Mouse (Mus musculus) stomach, postnatal 0 days (tissue): Measurements from ENCODE around the gene Nabp2. TPM values are rescaled to one million over a fixed set of nuclear protein-coding genes. Genes with fewer than 3 reads are reported as not detected.

Experiments used
- ATAC-seq: fragments of 200-750 bp; cut with Nextera tagmentation; 2 replicates; pipeline ENCODE4 v1.8.0; 2017; ENCODE audit not compliant: low FRiP score, low TSS enrichment
- DNase-seq: peaks from one replicate; pipeline ENCODE4 v3.0.0-alpha.2; 2016; ENCODE audit warnings: low spot score
- H3K27ac ChIP-seq: fragments of 300-500 bp; sonication (generic); replicated peaks from 2 replicates; pipeline ENCODE4 v1.5.1; 2014; ENCODE audit warnings: mild to moderate bottlenecking, control low read depth
- H3K27me3 ChIP-seq: fragments of 300-500 bp; sonication (generic); 2 replicates; pipeline ENCODE4 v1.6.1; 2014; ENCODE audit warnings: low read length; ENCODE audit not compliant: control insufficient read depth, insufficient read depth
- H3K36me3 ChIP-seq: fragments of 300-500 bp; sonication (generic); 2 replicates; pipeline ENCODE4 v1.6.1; 2014; ENCODE audit warnings: low read length, mixed read lengths; ENCODE audit not compliant: control insufficient read depth, insufficient read depth
- H3K4me1 ChIP-seq: fragments of 300-500 bp; sonication (generic); replicated peaks from 2 replicates; pipeline ENCODE4 v1.6.1; 2014; ENCODE audit warnings: antibody characterized with exemption; ENCODE audit not compliant: control insufficient read depth, insufficient read depth
- H3K4me2 ChIP-seq: fragments of 300-500 bp; sonication (generic); replicated peaks from 2 replicates; pipeline ENCODE4 v1.6.1; 2014; ENCODE audit warnings: low read depth, mild to moderate bottlenecking, control low read depth, moderate library complexity
- H3K4me3 ChIP-seq: fragments of 300-500 bp; sonication (generic); 2 replicates; pipeline ENCODE4 v1.5.1; 2014; ENCODE audit warnings: low read depth, low read length, control low read depth
- H3K9ac ChIP-seq: fragments of 300-500 bp; sonication (generic); 2 replicates; pipeline ENCODE4 v1.6.1; 2014; ENCODE audit warnings: mild to moderate bottlenecking, low read length, control low read depth, mixed read lengths
- H3K9me3 ChIP-seq: fragments of 300-500 bp; sonication (generic); 2 replicates; pipeline ENCODE4 v1.6.1; 2016; ENCODE audit warnings: low read length; ENCODE audit not compliant: control insufficient read depth
- CTCF ChIP-seq: IDR thresholded peaks from 2 replicates; pipeline ENCODE4 v1.5.1; 2016; ENCODE audit warnings: antibody characterized with exemption, low read depth, mild to moderate bottlenecking, moderate library complexity
- EP300 ChIP-seq: optimal IDR thresholded peaks from 2 replicates; pipeline ENCODE3; 2016; ENCODE audit warnings: antibody characterized with exemption
- WGBS: fragments of 180-500 bp; shearing (Covaris S2); extraction: QIAGEN DNeasy Blood & Tissue Kit; methylation state at CpG from one replicate; pipeline ENCODE4 v1.1.7; 2014; 5-methylcytosine and 5-hydroxymethylcytosine counted together
- microRNA-seq: library from miRNA; unstranded; fragments of <30 nt; microRNA quantifications from one replicate; pipeline ENCODE4, GENCODE M21; 2016
- polyA plus RNA-seq: library from polyadenylated mRNA; unstranded; fragments of >200 nt; fragmentation: Nextera tagmentation; extraction: Ambion mirVana; gene quantifications from 2 replicates; pipeline ENCODE4 v1.2.1, GENCODE M21; 2015

The Nabp2 gene
- polyA plus RNA-seq, 1 experiment from 2014 or later, result 54.4 TPM

DNA sequence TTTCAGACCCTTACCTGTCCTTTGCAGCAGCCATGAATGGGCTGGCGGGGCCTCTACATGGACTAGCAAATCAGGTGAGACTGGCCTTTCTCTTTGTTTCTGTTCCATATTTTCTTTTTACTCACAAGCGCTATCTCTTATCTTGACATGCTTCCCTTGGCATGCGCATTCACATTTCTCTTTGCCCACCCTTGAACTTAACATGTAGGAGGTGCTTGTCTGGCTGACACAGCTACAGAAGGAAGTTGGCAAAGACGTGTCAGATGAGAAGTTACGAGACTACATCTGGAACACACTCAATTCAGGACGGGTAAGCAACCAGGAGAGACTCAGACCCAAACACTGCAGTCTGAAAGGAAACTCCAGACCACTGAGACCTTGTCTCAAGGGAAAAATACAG, 52.1 kb downstream of the Nabp2 start:
- 78% methylated on average over 6 of the region's 6 CpGs for WGBS
- DNase-seq (no peak), ATAC-seq (no peak)
- Histone ChIP-seq H3K4me3 (no peak overlapping the region), H3K36me3 (peaks cover 26% of the 10 kb centered on the region), H3K27ac (no peak overlapping the region), H3K9me3 (no peaks in the 10 kb centered on the region), H3K27me3 (no peaks in the 10 kb centered on the region), H3K9ac (no peak overlapping the region), H3K4me1 (no peaks in the 10 kb centered on the region), H3K4me2 (no peak overlapping the region)
- TF ChIP-seq CTCF, result no peak
- TF ChIP-seq EP300, result no peak

- no peaks in the 10 kb centered on the region for H3K4me1 ChIP-seq
- H3K4me3 ChIP-seq, result no peak overlapping the region
- peaks cover 31% of the 10 kb centered on the region for H3K36me3 ChIP-seq
- H3K27ac ChIP-seq, result no peak overlapping the region
- DNase-seq, result peak; percentile 43
- H3K9me3 ChIP-seq, result no peaks in the 10 kb centered on the region
- WGBS, result 45% methylated on average over 2 of the region's 2 CpGs
- TF ChIP-seq EP300 (no peak), CTCF (peak; percentile 80)
- no peak overlapping the region for H3K9ac ChIP-seq
- peak; percentile 28; the same call in 1 of the 2 replicates for ATAC-seq
- no peak overlapping the region for H3K4me2 ChIP-seq
- no peaks in the 10 kb centered on the region for H3K27me3 ChIP-seq
Observed at GRCm38 (mm10) chr10:128358796-128359195, 52.5 kb downstream of the Nabp2 start.

Small RNAs within 50 kb of the gene (microRNA-seq; reads per million reads assigned to microRNA genes)
- gene Gm25361 (not detected), gene Gm26308 (not detected), gene Mir6914 (not detected), gene Mir6915 (not detected), gene Mir8105 (not detected)

Other genes with a start within 250 kb of the Nabp2 start
- 15.5 and 17.0 TPM in 2 replicates for gene Rbms2, start 231.2 kb downstream of the Nabp2 start, polyA plus RNA-seq
- gene Gls2, start 217.0 kb downstream of the Nabp2 start, polyA plus RNA-seq, result 0.53 and 0.64 TPM in 2 replicates
- gene Spryd4, start 199.7 kb downstream of the Nabp2 start, polyA plus RNA-seq, result 25.6 and 26.1 TPM in 2 replicates
- gene Mip, start 185.7 kb downstream of the Nabp2 start, polyA plus RNA-seq, result not detected in 2 replicates
- gene Timeless, start 179.4 kb downstream of the Nabp2 start, polyA plus RNA-seq, result 8.9 and 10.5 TPM in 2 replicates
- 0.13 TPM in 1 of 2 replicates, not detected in the other for gene Apon, start 157.4 kb downstream of the Nabp2 start, polyA plus RNA-seq
- 1.1 and 2.5 TPM in 2 replicates for gene Apof, start 142.8 kb downstream of the Nabp2 start, polyA plus RNA-seq
- gene Stat2, start 140.9 kb downstream of the Nabp2 start, polyA plus RNA-seq, result 7.8 and 8.6 TPM in 2 replicates
- 0.33 and 0.35 TPM in 2 replicates for gene Il23a, start 112.7 kb downstream of the Nabp2 start, polyA plus RNA-seq
- 12.6 and 14.1 TPM in 2 replicates for gene Pan2, start 108.2 kb downstream of the Nabp2 start, polyA plus RNA-seq
- 214 and 218 TPM in 2 replicates for gene Cnpy2, start 89.0 kb downstream of the Nabp2 start, polyA plus RNA-seq
- 152 and 158 TPM in 2 replicates for gene Cs, start 73.8 kb downstream of the Nabp2 start, polyA plus RNA-seq
- 12.9 and 13.8 TPM in 2 replicates for gene Coq10a, start 42.5 kb downstream of the Nabp2 start, polyA plus RNA-seq
- 2.9 and 4.3 TPM in 2 replicates for gene Ankrd52, start 34.4 kb downstream of the Nabp2 start, polyA plus RNA-seq
- gene Slc39a5, start 10.3 kb downstream of the Nabp2 start, polyA plus RNA-seq, result 0.75 and 0.76 TPM in 2 replicates
- 18.9 and 20.1 TPM in 2 replicates for gene Rnf41, start 165 bp upstream of the Nabp2 start, polyA plus RNA-seq
- gene Smarcc2, start 47.8 kb upstream of the Nabp2 start, polyA plus RNA-seq, result 21.4 and 26.6 TPM in 2 replicates
- gene Myl6, start 82.7 kb upstream of the Nabp2 start, polyA plus RNA-seq, result 2,935 and 3,187 TPM in 2 replicates
- 2.2 and 2.6 TPM in 2 replicates for gene Myl6b, start 87.2 kb upstream of the Nabp2 start, polyA plus RNA-seq
- 15.0 and 15.1 TPM in 2 replicates for gene Esyt1, start 114.4 kb upstream of the Nabp2 start, polyA plus RNA-seq
- gene Zc3h10, start 136.3 kb upstream of the Nabp2 start, polyA plus RNA-seq, result 7.8 and 8.5 TPM in 2 replicates
- 3,550 and 3,693 TPM in 2 replicates for gene Rpl41, start 137.8 kb upstream of the Nabp2 start, polyA plus RNA-seq
- gene Pa2g4, start 154.5 kb upstream of the Nabp2 start, polyA plus RNA-seq, result 131 and 135 TPM in 2 replicates
- gene Erbb3, start 178.2 kb upstream of the Nabp2 start, polyA plus RNA-seq, result 18.6 and 18.9 TPM in 2 replicates
- gene Rps26, start 215.3 kb upstream of the Nabp2 start, polyA plus RNA-seq, result 781 and 811 TPM in 2 replicates
- 1.6 and 1.7 TPM in 2 replicates for gene Ikzf4, start 234.5 kb upstream of the Nabp2 start, polyA plus RNA-seq